Mouse (Mus musculus): Measurements from ENCODE around the gene Tctex1d2.

GRCm38 (mm10) chr16:32450133-32450532, 30.6 kb downstream of the Tctex1d2 start:
- TF ChIP-seq CTCF (IDR thresholded peaks at IDR 0.05; ENCODE audit: control insufficient read depth, insufficient read depth, low read length) = no peak
- TF ChIP-seq POLR2A (IDR thresholded peaks at IDR 0.05; ENCODE audit: borderline replicate concordance, control insufficient read depth, low read depth, low read length) = no peak

Data from bone marrow, adult 2 months (tissue).